Mouse (Mus musculus): ENCODE measurements at regions not wholly inside any gene's neighbourhood (a gene's known extent, or its start where the extent isn't known, plus 50 kb on each side); places are given as distances from the start of the nearest gene placed in this dataset.

- DNase-seq (ENCODE audit: low read depth): no peak
These were observed 80.7 kb upstream of the Gm9887 start for GRCm38 (mm10) chr12:69452986-69453385.

GRCm38 (mm10) chr12:69451110-69451509 is 78.9 kb upstream of the Gm9887 start:
- DNase-seq (ENCODE audit: low read depth): no peak

GRCm38 (mm10) chr12:69447962-69448767 is 75.9 kb upstream of the Gm9887 start:
- DNase-seq (ENCODE audit: low read depth): peak; percentile 61

GRCm38 (mm10) chr12:69447322-69447827 is 75.1 kb upstream of the Gm9887 start:
- no peak for DNase-seq (ENCODE audit: low read depth)

- peak; percentile 57 for DNase-seq (ENCODE audit: low read depth)
These were observed 74.4 kb upstream of the Gm9887 start for GRCm38 (mm10) chr12:69446468-69447321.

- DNase-seq (ENCODE audit: low read depth): no peak
These were observed 73.8 kb upstream of the Gm9887 start for GRCm38 (mm10) chr12:69446085-69446467.

- DNase-seq (ENCODE audit: low read depth): no peak
These were observed 70.1 kb upstream of the Gm9887 start for GRCm38 (mm10) chr12:69442321-69442720.

GRCm38 (mm10) chr12:69441764-69442163 is 69.5 kb upstream of the Gm9887 start:
- DNase-seq (ENCODE audit: low read depth): no peak

- no peak for DNase-seq (ENCODE audit: low read depth)
These were observed 66.0 kb upstream of the Gm9887 start for GRCm38 (mm10) chr12:69438271-69438670.

- no peak for DNase-seq (ENCODE audit: low read depth)
These were observed 64.7 kb upstream of the Gm9887 start for GRCm38 (mm10) chr12:69436839-69437501.

- no peak for DNase-seq (ENCODE audit: low read depth)
These were observed 62.1 kb upstream of the Gm9887 start for GRCm38 (mm10) chr12:69434315-69434714.

- no peak for DNase-seq (ENCODE audit: low read depth)
These were observed 59.8 kb upstream of the Gm9887 start for GRCm38 (mm10) chr12:69432086-69432485.

- DNase-seq (ENCODE audit: low read depth): no peak
These were observed 55.9 kb upstream of the Gm9887 start for GRCm38 (mm10) chr12:69428108-69428507.

- DNase-seq (ENCODE audit: low read depth): no peak
These were observed 53.4 kb upstream of the Gm9887 start for GRCm38 (mm10) chr12:69425610-69426009.

GRCm38 (mm10) chr12:69424971-69425370 is 52.7 kb upstream of the Gm9887 start:
- no peak for DNase-seq (ENCODE audit: low read depth)

Data from c-Kit-positive CD71-negative TER-119-negative erythroid progenitor cells, embryonic 14.5 days (primary cell).